Mouse (Mus musculus): ENCODE measurements around the gene Ubp1. TPM values are rescaled to one million over a fixed set of nuclear protein-coding genes. Genes with fewer than 3 reads are reported as not detected.

Gene Ubp1
- polyA plus RNA-seq, 1 experiment from 2014 or later, result 42.0 TPM

- Histone ChIP-seq H3K9ac (ENCODE audit: low read depth, low read length) (peak overlapping the region; percentile 99), H3K27me3 (ENCODE audit: control insufficient read depth, insufficient read depth, low read depth, low read length) (no peaks in the 10 kb centered on the region), H3K36me3 (ENCODE audit: control insufficient read depth, insufficient read depth) (no peaks in the 10 kb centered on the region), H3K27ac (ENCODE audit: low read length) (peak overlapping the region; percentile 97), H3K9me3 (replicated peaks; ENCODE audit: control insufficient read depth, low read length) (no peaks in the 10 kb centered on the region), H3K4me3 (ENCODE audit: low read depth, low read length) (peak overlapping the region; percentile 96), H3K4me2 (ENCODE audit: low read depth, low read length) (peak overlapping the region; percentile 79), H3K4me1 (ENCODE audit: control insufficient read depth, low read depth, low read length) (peaks cover 31% of the 10 kb centered on the region)
- peak; percentile 30 for ATAC-seq (ENCODE audit: low read depth)
- under 1% methylated on average over 72 of the region's 91 CpGs for WGBS (ENCODE audit: insufficient replicate concordance)
Measured at GRCm38 (mm10) chr9:113931375-113932099, 803 bp downstream of the Ubp1 start.

DNA sequence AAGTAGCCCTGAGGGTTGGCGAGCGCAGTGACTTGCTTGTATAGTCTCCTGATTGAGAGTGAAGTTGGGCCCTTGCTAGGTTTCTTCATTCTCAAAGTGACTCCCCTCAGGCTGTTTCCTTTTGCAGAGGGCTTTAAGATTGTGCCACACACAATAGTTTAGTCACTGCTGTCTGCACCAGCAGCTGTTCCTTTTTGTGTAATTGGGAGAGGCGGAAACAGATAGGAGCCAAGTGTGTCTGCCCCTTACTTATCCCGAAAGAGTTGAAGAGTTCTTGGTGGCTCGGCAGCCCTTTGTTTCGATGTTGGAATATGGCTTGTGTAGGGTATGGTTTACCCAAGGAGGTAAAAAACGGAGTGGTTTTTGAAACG lies 1.4 kb downstream of the Ubp1 start:
- H3K27me3 ChIP-seq (ENCODE audit: control insufficient read depth, insufficient read depth, low read depth, low read length), result no peaks in the 10 kb centered on the region
- H3K4me1 ChIP-seq (ENCODE audit: control insufficient read depth, low read depth, low read length), result peaks cover 31% of the 10 kb centered on the region
- H3K9ac ChIP-seq (ENCODE audit: low read depth, low read length), result peak overlapping the region; percentile 99
- peak overlapping the region; percentile 97 for H3K27ac ChIP-seq (ENCODE audit: low read length)
- no peaks in the 10 kb centered on the region for H3K9me3 ChIP-seq (replicated peaks; ENCODE audit: control insufficient read depth, low read length)
- H3K36me3 ChIP-seq (ENCODE audit: control insufficient read depth, insufficient read depth), result no peaks in the 10 kb centered on the region
- H3K4me3 ChIP-seq (ENCODE audit: low read depth, low read length), result peak overlapping the region; percentile 96
- ATAC-seq (ENCODE audit: low read depth), result no peak
- peak overlapping the region; percentile 79 for H3K4me2 ChIP-seq (ENCODE audit: low read depth, low read length)
- WGBS (ENCODE audit: insufficient replicate concordance), result 1% methylated on average over 8 of the region's 8 CpGs

- H3K9ac ChIP-seq (ENCODE audit: low read depth, low read length), result peak overlapping the region; percentile 99
- WGBS (ENCODE audit: insufficient replicate concordance), result 11% methylated on average over 11 of the region's 11 CpGs
- H3K4me1 ChIP-seq (ENCODE audit: control insufficient read depth, low read depth, low read length), result peaks cover 32% of the 10 kb centered on the region
- peak overlapping the region; percentile 96 for H3K4me3 ChIP-seq (ENCODE audit: low read depth, low read length)
- peak overlapping the region; percentile 79 for H3K4me2 ChIP-seq (ENCODE audit: low read depth, low read length)
- H3K36me3 ChIP-seq (ENCODE audit: control insufficient read depth, insufficient read depth), result no peaks in the 10 kb centered on the region
- peak overlapping the region; percentile 97 for H3K27ac ChIP-seq (ENCODE audit: low read length)
- no peak for ATAC-seq (ENCODE audit: low read depth)
- no peaks in the 10 kb centered on the region for H3K27me3 ChIP-seq (ENCODE audit: control insufficient read depth, insufficient read depth, low read depth, low read length)
- H3K9me3 ChIP-seq (replicated peaks; ENCODE audit: control insufficient read depth, low read length), result no peaks in the 10 kb centered on the region
Measured at GRCm38 (mm10) chr9:113932501-113932900, 1.8 kb downstream of the Ubp1 start.

DNA sequence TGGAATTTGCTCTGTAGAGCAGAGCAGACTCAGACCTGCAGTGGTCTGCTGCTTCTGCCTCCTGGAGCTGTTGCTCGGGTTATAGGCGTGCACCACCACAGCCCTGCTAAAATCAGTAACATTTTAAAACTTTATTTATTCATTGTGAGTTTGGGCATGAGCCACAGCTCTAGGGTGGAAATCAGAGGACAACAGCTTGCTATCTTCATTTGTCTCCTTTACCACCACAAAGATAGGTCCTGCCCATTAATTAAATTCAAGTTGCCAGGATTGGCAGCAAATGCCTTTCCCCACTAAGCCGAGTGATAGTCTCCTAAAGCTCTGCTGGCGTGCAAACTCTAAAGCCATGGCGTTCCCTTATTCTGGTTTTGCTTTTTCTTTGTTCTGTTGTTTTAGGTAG lies 4.9 kb downstream of the Ubp1 start:
- 0 out of 2 replicates have a peak overlapping the region, but pooled peaks have one; percentile 13 for H3K27ac ChIP-seq (ENCODE audit: low read length)
- H3K9ac ChIP-seq (ENCODE audit: low read depth, low read length), result peak overlapping the region; percentile 10; the same call in 1 of the 2 replicates
- WGBS (ENCODE audit: insufficient replicate concordance), result 41% methylated on average over 5 of the region's 5 CpGs
- H3K4me3 ChIP-seq (ENCODE audit: low read depth, low read length), result no peak overlapping the region
- peaks cover 52% of the 10 kb centered on the region for H3K4me1 ChIP-seq (ENCODE audit: control insufficient read depth, low read depth, low read length)
- no peak for ATAC-seq (ENCODE audit: low read depth)
- no peaks in the 10 kb centered on the region for H3K9me3 ChIP-seq (replicated peaks; ENCODE audit: control insufficient read depth, low read length)
- H3K27me3 ChIP-seq (ENCODE audit: control insufficient read depth, insufficient read depth, low read depth, low read length), result no peaks in the 10 kb centered on the region
- H3K36me3 ChIP-seq (ENCODE audit: control insufficient read depth, insufficient read depth), result no peaks in the 10 kb centered on the region
- H3K4me2 ChIP-seq (ENCODE audit: low read depth, low read length), result no peak overlapping the region

DNA sequence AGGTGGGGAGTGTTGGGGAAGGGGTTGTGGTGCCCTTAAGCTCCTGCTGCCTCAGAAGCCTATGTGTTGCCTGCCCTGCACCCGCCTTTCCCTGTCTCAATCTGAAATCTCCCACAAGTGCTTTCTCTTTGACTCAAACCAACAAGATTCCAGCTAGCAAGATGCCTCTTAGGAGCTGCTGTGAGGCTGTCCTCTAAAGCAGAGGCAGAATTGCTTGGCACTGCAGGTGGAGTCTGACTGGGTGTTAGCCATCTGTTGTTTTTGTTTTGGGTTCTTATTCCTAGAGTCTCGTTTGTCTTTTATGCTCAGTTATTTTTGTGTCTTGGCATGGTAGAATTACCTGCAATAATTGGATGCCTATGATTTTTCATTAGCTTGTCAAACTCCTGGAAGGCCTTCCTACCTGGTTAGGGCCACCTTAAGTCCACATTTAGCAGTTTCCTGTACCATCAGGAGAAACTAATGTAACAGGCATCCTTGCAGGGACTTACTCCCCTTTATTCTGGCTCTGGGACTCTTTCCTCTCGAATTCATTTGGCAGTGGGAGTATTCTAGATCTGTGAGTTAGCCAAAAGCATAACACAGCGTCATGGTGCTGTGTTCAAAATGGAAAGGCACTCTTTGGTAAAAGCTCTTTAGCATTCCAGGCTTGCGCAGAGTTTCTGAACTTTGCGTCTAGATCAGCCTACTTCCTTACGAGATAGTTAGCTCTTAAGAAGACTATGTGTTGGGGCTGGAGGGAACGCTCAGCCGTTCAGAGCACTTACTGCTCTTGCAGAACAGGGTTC lies 8.5 kb downstream of the Ubp1 start:
- peaks cover 72% of the 10 kb centered on the region for H3K4me1 ChIP-seq (ENCODE audit: control insufficient read depth, low read depth, low read length)
- no peak overlapping the region for H3K4me2 ChIP-seq (ENCODE audit: low read depth, low read length)
- no peaks in the 10 kb centered on the region for H3K27me3 ChIP-seq (ENCODE audit: control insufficient read depth, insufficient read depth, low read depth, low read length)
- no peak for ATAC-seq (ENCODE audit: low read depth)
- 79% methylated on average over 9 of the region's 9 CpGs for WGBS (ENCODE audit: insufficient replicate concordance)
- no peaks in the 10 kb centered on the region for H3K9me3 ChIP-seq (replicated peaks; ENCODE audit: control insufficient read depth, low read length)
- no peak overlapping the region for H3K9ac ChIP-seq (ENCODE audit: low read depth, low read length)
- H3K4me3 ChIP-seq (ENCODE audit: low read depth, low read length), result no peak overlapping the region
- peak overlapping the region; percentile 93 for H3K27ac ChIP-seq (ENCODE audit: low read length)
- no peaks in the 10 kb centered on the region for H3K36me3 ChIP-seq (ENCODE audit: control insufficient read depth, insufficient read depth)

GRCm38 (mm10) chr9:113941103-113941805 lies 10.5 kb downstream of the Ubp1 start:
- Histone ChIP-seq H3K4me1 (ENCODE audit: control insufficient read depth, low read depth, low read length) (peaks cover 59% of the 10 kb centered on the region), H3K4me3 (ENCODE audit: low read depth, low read length) (peak overlapping the region; percentile 37), H3K9me3 (replicated peaks; ENCODE audit: control insufficient read depth, low read length) (no peaks in the 10 kb centered on the region), H3K27me3 (ENCODE audit: control insufficient read depth, insufficient read depth, low read depth, low read length) (no peaks in the 10 kb centered on the region), H3K27ac (ENCODE audit: low read length) (peak overlapping the region; percentile 93), H3K4me2 (ENCODE audit: low read depth, low read length) (peak overlapping the region; percentile 55), H3K36me3 (ENCODE audit: control insufficient read depth, insufficient read depth) (peaks cover 8% of the 10 kb centered on the region), H3K9ac (ENCODE audit: low read depth, low read length) (peak overlapping the region; percentile 9)
- WGBS (ENCODE audit: insufficient replicate concordance), result 25% methylated on average over 3 of the region's 3 CpGs
- ATAC-seq (ENCODE audit: low read depth), result peak; percentile 94

- peaks cover 51% of the 10 kb centered on the region for H3K4me1 ChIP-seq (ENCODE audit: control insufficient read depth, low read depth, low read length)
Measured at GRCm38 (mm10) chr9:113943372-113943771, 12.6 kb downstream of the Ubp1 start.

GRCm38 (mm10) chr9:113947216-113947615 lies 16.5 kb downstream of the Ubp1 start:
- H3K36me3 ChIP-seq (ENCODE audit: control insufficient read depth, insufficient read depth), result peaks cover 33% of the 10 kb centered on the region
- no peak overlapping the region for H3K4me3 ChIP-seq (ENCODE audit: low read depth, low read length)
- no peak for ATAC-seq (ENCODE audit: low read depth)
- no peak overlapping the region for H3K4me2 ChIP-seq (ENCODE audit: low read depth, low read length)
- H3K9ac ChIP-seq (ENCODE audit: low read depth, low read length), result no peak overlapping the region
- no peak overlapping the region for H3K27ac ChIP-seq (ENCODE audit: low read length)
- WGBS (ENCODE audit: insufficient replicate concordance), result 81% methylated on average over 1 of the region's 1 CpGs
- peaks cover 16% of the 10 kb centered on the region for H3K4me1 ChIP-seq (ENCODE audit: control insufficient read depth, low read depth, low read length)
- no peaks in the 10 kb centered on the region for H3K9me3 ChIP-seq (replicated peaks; ENCODE audit: control insufficient read depth, low read length)
- H3K27me3 ChIP-seq (ENCODE audit: control insufficient read depth, insufficient read depth, low read depth, low read length), result no peaks in the 10 kb centered on the region

More at GRCm38 (mm10) chr9:113943372-113943771, 12.6 kb downstream of the Ubp1 start:
- Histone ChIP-seq H3K4me2 (ENCODE audit: low read depth, low read length) (no peak overlapping the region), H3K9ac (ENCODE audit: low read depth, low read length) (no peak overlapping the region), H3K36me3 (ENCODE audit: control insufficient read depth, insufficient read depth) (peaks cover 19% of the 10 kb centered on the region), H3K27ac (ENCODE audit: low read length) (0 out of 2 replicates have a peak overlapping the region, but pooled peaks have one; percentile 8), H3K4me3 (ENCODE audit: low read depth, low read length) (no peak overlapping the region), H3K27me3 (ENCODE audit: control insufficient read depth, insufficient read depth, low read depth, low read length) (no peaks in the 10 kb centered on the region), H3K9me3 (replicated peaks; ENCODE audit: control insufficient read depth, low read length) (no peaks in the 10 kb centered on the region)
- no peak for ATAC-seq (ENCODE audit: low read depth)
- 84% methylated on average over 1 of the region's 1 CpGs for WGBS (ENCODE audit: insufficient replicate concordance)
